Mouse (Mus musculus): Measurements from ENCODE around the gene Arhgef40. TPM values are rescaled to one million over a fixed set of nuclear protein-coding genes. Genes with fewer than 3 reads are reported as not detected.

Arhgef40 gene
- polyA plus RNA-seq, 1 experiment, result 36.1 TPM

GRCm38 (mm10) chr14:52014271-52014760 lies 29.8 kb downstream of the Arhgef40 start:
- no peaks in the 10 kb centered on the region for H3K27me3 ChIP-seq (replicated peaks; ENCODE audit: control insufficient read depth, insufficient read depth, low read length)
- peaks cover 38% of the 10 kb centered on the region for H3K4me1 ChIP-seq (ENCODE audit: control insufficient read depth, insufficient read depth, low read length)
- TF ChIP-seq POLR2A (IDR thresholded peaks at IDR 0.05; ENCODE audit: low read depth, low read length) (no peak), CTCF (conservative IDR thresholded peaks at IDR 0.05; ENCODE audit: insufficient read depth, insufficient read length, low read depth, low read length) (no peak)
- no peak for DNase-seq
- no peaks in the 10 kb centered on the region for H3K36me3 ChIP-seq (ENCODE audit: control insufficient read depth, insufficient read depth, low read length)
- peak overlapping the region; percentile 84 for H3K4me3 ChIP-seq (ENCODE audit: insufficient read depth, low read depth, low read length)
- 8% methylated on average over 50 of the region's 80 CpGs for WGBS
- no peak overlapping the region for H3K27ac ChIP-seq (ENCODE audit: insufficient read depth, low read depth, low read length)

- 2% methylated on average over 18 of the region's 28 CpGs for WGBS
- DNase-seq, result peak; percentile 69
- Histone ChIP-seq H3K4me3 (ENCODE audit: insufficient read depth, low read depth, low read length) (peak overlapping the region; percentile 84), H3K27me3 (replicated peaks; ENCODE audit: control insufficient read depth, insufficient read depth, low read length) (no peaks in the 10 kb centered on the region), H3K27ac (ENCODE audit: insufficient read depth, low read depth, low read length) (peak overlapping the region; percentile 44), H3K4me1 (ENCODE audit: control insufficient read depth, insufficient read depth, low read length) (peaks cover 37% of the 10 kb centered on the region), H3K36me3 (ENCODE audit: control insufficient read depth, insufficient read depth, low read length) (no peaks in the 10 kb centered on the region)
- TF ChIP-seq POLR2A (IDR thresholded peaks at IDR 0.05; ENCODE audit: low read depth, low read length) (peak; percentile 31), CTCF (conservative IDR thresholded peaks at IDR 0.05; ENCODE audit: insufficient read depth, insufficient read length, low read depth, low read length) (no peak)
These were observed 30.3 kb downstream of the Arhgef40 start for GRCm38 (mm10) chr14:52014761-52015311.

- H3K4me3 ChIP-seq (ENCODE audit: insufficient read depth, low read depth, low read length), result peak within 1 kb of the TSS; percentile 84
- no peaks in the 10 kb centered on the region for H3K36me3 ChIP-seq (ENCODE audit: control insufficient read depth, insufficient read depth, low read length)
- peaks cover 30% of the 10 kb centered on the region for H3K4me1 ChIP-seq (ENCODE audit: control insufficient read depth, insufficient read depth, low read length)
- WGBS, result 17% methylated on average over 6 of the region's 6 CpGs
- TF ChIP-seq POLR2A (IDR thresholded peaks at IDR 0.05; ENCODE audit: low read depth, low read length) (no peak), CTCF (conservative IDR thresholded peaks at IDR 0.05; ENCODE audit: insufficient read depth, insufficient read length, low read depth, low read length) (no peak)
- H3K27me3 ChIP-seq (replicated peaks; ENCODE audit: control insufficient read depth, insufficient read depth, low read length), result no peaks in the 10 kb centered on the region
- H3K27ac ChIP-seq (ENCODE audit: insufficient read depth, low read depth, low read length), result peak within 1 kb of the TSS; percentile 44
- DNase-seq, result no peak
These were observed 31.1 kb downstream of the Arhgef40 start, which contains the start of gene Tmem253 for GRCm38 (mm10) chr14:52015445-52016100. Gene Tmem253 (plus strand): TSS chr14:52015658.

GRCm38 (mm10) chr14:52016625-52017405 lies 32.3 kb downstream of the Arhgef40 start:
- no peak overlapping the region for H3K4me3 ChIP-seq (ENCODE audit: insufficient read depth, low read depth, low read length)
- 59% methylated on average over 13 of the region's 13 CpGs for WGBS
- no peaks in the 10 kb centered on the region for H3K27me3 ChIP-seq (replicated peaks; ENCODE audit: control insufficient read depth, insufficient read depth, low read length)
- no peaks in the 10 kb centered on the region for H3K36me3 ChIP-seq (ENCODE audit: control insufficient read depth, insufficient read depth, low read length)
- TF ChIP-seq CTCF (conservative IDR thresholded peaks at IDR 0.05; ENCODE audit: insufficient read depth, insufficient read length, low read depth, low read length) (no peak), POLR2A (IDR thresholded peaks at IDR 0.05; ENCODE audit: low read depth, low read length) (no peak)
- no peak overlapping the region for H3K27ac ChIP-seq (ENCODE audit: insufficient read depth, low read depth, low read length)
- H3K4me1 ChIP-seq (ENCODE audit: control insufficient read depth, insufficient read depth, low read length), result peaks cover 30% of the 10 kb centered on the region
- DNase-seq, result peak; percentile 70

- DNase-seq, result no peak
- Histone ChIP-seq H3K4me1 (ENCODE audit: control insufficient read depth, insufficient read depth, low read length) (peaks cover 33% of the 10 kb centered on the region), H3K27ac (ENCODE audit: insufficient read depth, low read depth, low read length) (no peak overlapping the region), H3K36me3 (ENCODE audit: control insufficient read depth, insufficient read depth, low read length) (no peaks in the 10 kb centered on the region), H3K4me3 (ENCODE audit: insufficient read depth, low read depth, low read length) (no peak overlapping the region), H3K27me3 (replicated peaks; ENCODE audit: control insufficient read depth, insufficient read depth, low read length) (no peaks in the 10 kb centered on the region)
- 61% methylated on average over 4 of the region's 4 CpGs for WGBS
- TF ChIP-seq CTCF (conservative IDR thresholded peaks at IDR 0.05; ENCODE audit: insufficient read depth, insufficient read length, low read depth, low read length) (no peak), POLR2A (IDR thresholded peaks at IDR 0.05; ENCODE audit: low read depth, low read length) (no peak)
These were observed 33.1 kb downstream of the Arhgef40 start for GRCm38 (mm10) chr14:52017662-52018061.

GRCm38 (mm10) chr14:52018248-52019050 lies 33.9 kb downstream of the Arhgef40 start:
- Histone ChIP-seq H3K4me1 (ENCODE audit: control insufficient read depth, insufficient read depth, low read length) (peaks cover 36% of the 10 kb centered on the region), H3K27me3 (replicated peaks; ENCODE audit: control insufficient read depth, insufficient read depth, low read length) (no peaks in the 10 kb centered on the region), H3K27ac (ENCODE audit: insufficient read depth, low read depth, low read length) (no peak overlapping the region), H3K36me3 (ENCODE audit: control insufficient read depth, insufficient read depth, low read length) (no peaks in the 10 kb centered on the region), H3K4me3 (ENCODE audit: insufficient read depth, low read depth, low read length) (no peak overlapping the region)
- DNase-seq, result no peak
- TF ChIP-seq CTCF (conservative IDR thresholded peaks at IDR 0.05; ENCODE audit: insufficient read depth, insufficient read length, low read depth, low read length), result no peak
- no peak for TF ChIP-seq POLR2A (IDR thresholded peaks at IDR 0.05; ENCODE audit: low read depth, low read length)
- WGBS, result 75% methylated on average over 15 of the region's 15 CpGs

Data from kidney, adult 2 months (tissue).